In the genomic region with DNA sequence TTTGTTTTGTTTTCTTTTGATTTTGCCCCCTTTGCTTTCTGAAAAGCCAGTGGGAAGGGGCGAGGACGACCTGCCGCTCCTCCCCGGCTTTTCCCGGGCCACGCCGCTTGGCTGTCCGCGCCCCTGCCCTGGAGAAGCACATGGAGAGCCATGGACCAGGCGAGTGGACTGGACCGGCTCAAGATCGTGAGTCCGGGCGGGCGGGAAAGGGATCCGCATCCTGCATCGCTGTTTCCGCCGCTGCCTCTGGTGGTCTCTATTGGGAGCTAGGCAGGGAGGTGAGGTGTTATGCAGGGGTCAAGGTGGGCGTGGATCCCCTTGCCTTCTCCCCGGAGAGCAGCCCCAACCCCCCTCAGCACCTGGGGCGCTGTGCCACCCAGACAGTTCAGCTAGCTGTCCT, we compare ENCODE assay signal across 8 mouse cellular contexts. TPM values are rescaled to one million over a fixed set of nuclear protein-coding genes. Genes with fewer than 3 reads are reported as not detected.
DNase-seq lines count a peak whose midpoint lies in the region; ATAC-seq lines count a peak whose summit lies in the region.

No protein-coding gene starts in this region.

- no peaks in the 10 kb centered on the region for H3K36me3 ChIP-seq in embryonic facial prominence, embryonic 15.5 days
- no peaks in the 10 kb centered on the region for H3K36me3 ChIP-seq in hindbrain, embryonic 12.5 days
- H3K36me3 ChIP-seq in liver, embryonic 11.5 days (ENCODE audit: control insufficient read depth, insufficient read depth, low read length) = no peaks in the 10 kb centered on the region

- peak; percentile 66 for ATAC-seq in embryonic facial prominence, embryonic 15.5 days (ENCODE audit: insufficient number of reproducible peaks, low FRiP score, low TSS enrichment, low read depth)
- peak; percentile 71 for ATAC-seq in hindbrain, embryonic 12.5 days (ENCODE audit: low FRiP score)
- ATAC-seq in liver, embryonic 11.5 days (replicated peaks; ENCODE audit: low FRiP score) = peak; percentile 24; the same call in 1 of the 2 replicates
- 0 out of 2 replicates have a peak, but pooled peaks have one; percentile 27 for ATAC-seq in monocyte, adult 5-6 weeks (replicated peaks; ENCODE audit: insufficient number of reproducible peaks, low FRiP score, low TSS enrichment, poor library complexity, severe bottlenecking)

- peak; percentile 59 for DNase-seq in cerebellum, postnatal 14 days
- no peak for DNase-seq in cerebellum, adult 8-10 months
- peak; percentile 24 for DNase-seq in ES-CJ7 (ENCODE audit: low read depth, low spot score)
- peak; percentile 46 for DNase-seq in liver, embryonic 11.5 days (ENCODE audit: low spot score)
- DNase-seq in thymus, postnatal 25 days = peak; percentile 11

- WGBS in embryonic facial prominence, embryonic 15.5 days = under 1% methylated on average over 22 of the region's 22 CpGs
- WGBS in hindbrain, embryonic 12.5 days = 0% methylated on average over 22 of the region's 22 CpGs
- under 1% methylated on average over 22 of the region's 22 CpGs for WGBS in liver, embryonic 11.5 days

- H3K27ac ChIP-seq in embryonic facial prominence, embryonic 15.5 days (replicated peaks) = no peak overlapping the region
- H3K27ac ChIP-seq in hindbrain, embryonic 12.5 days = peak overlapping the region; percentile 60; the same call in 1 of the 2 replicates
- H3K27ac ChIP-seq in liver, embryonic 11.5 days (ENCODE audit: low read depth, low read length) = no peak overlapping the region

- peak overlapping the region; percentile 97 for H3K4me2 ChIP-seq in embryonic facial prominence, embryonic 15.5 days (replicated peaks)
- peak overlapping the region; percentile 80 for H3K4me2 ChIP-seq in hindbrain, embryonic 12.5 days (replicated peaks)
- peak overlapping the region; percentile 90 for H3K4me2 ChIP-seq in liver, embryonic 11.5 days

- peaks cover 19% of the 10 kb centered on the region; the same call in 1 of the 2 replicates for H3K4me1 ChIP-seq in embryonic facial prominence, embryonic 15.5 days
- H3K4me1 ChIP-seq in hindbrain, embryonic 12.5 days = peaks cover 26% of the 10 kb centered on the region
- H3K4me1 ChIP-seq in liver, embryonic 11.5 days (replicated peaks; ENCODE audit: control insufficient read depth, insufficient read depth, low read length) = no peaks in the 10 kb centered on the region

- H3K4me3 ChIP-seq in embryonic facial prominence, embryonic 15.5 days (replicated peaks) = peak overlapping the region; percentile 63
- peak overlapping the region; percentile 55 for H3K4me3 ChIP-seq in hindbrain, embryonic 12.5 days
- H3K4me3 ChIP-seq in liver, embryonic 11.5 days (ENCODE audit: low read depth, low read length) = peak overlapping the region; percentile 50

- no peaks in the 10 kb centered on the region for H3K9me3 ChIP-seq in embryonic facial prominence, embryonic 15.5 days (replicated peaks)
- no peaks in the 10 kb centered on the region for H3K9me3 ChIP-seq in hindbrain, embryonic 12.5 days (replicated peaks)
- H3K9me3 ChIP-seq in liver, embryonic 11.5 days (ENCODE audit: control insufficient read depth, low read length) = no peaks in the 10 kb centered on the region

- 0 out of 2 replicates have a peak, but pooled peaks cover 7% of the 10 kb centered on the region for H3K27me3 ChIP-seq in embryonic facial prominence, embryonic 15.5 days
- peaks cover 28% of the 10 kb centered on the region for H3K27me3 ChIP-seq in hindbrain, embryonic 12.5 days
- peaks cover 22% of the 10 kb centered on the region for H3K27me3 ChIP-seq in liver, embryonic 11.5 days (replicated peaks; ENCODE audit: control insufficient read depth, insufficient read depth, low read length)

- peak overlapping the region; percentile 35 for H3K9ac ChIP-seq in embryonic facial prominence, embryonic 15.5 days
- H3K9ac ChIP-seq in hindbrain, embryonic 12.5 days = peak overlapping the region; percentile 67
- H3K9ac ChIP-seq in liver, embryonic 11.5 days (ENCODE audit: low read depth, low read length) = peak overlapping the region; percentile 60; the same call in 1 of the 2 replicates

RNA-seq across cellular contexts. Expression of gene Cacnb2, which starts 1.9 kb away (rescaled TPM):
- polyA plus RNA-seq in embryonic facial prominence, embryonic 15.5 days (2015; fragmentation: Nextera tagmentation; extraction: Ambion mirVana) = 1.4 and 1.6 TPM in 2 replicates
- polyA plus RNA-seq in hindbrain, embryonic 12.5 days (2016; fragmentation: Nextera tagmentation; extraction: Ambion mirVana) = 3.6 TPM in 2 replicates
- polyA plus RNA-seq in liver, embryonic 11.5 days (2014; fragmentation: Nextera tagmentation; extraction: Ambion mirVana) = 0.44 and 0.95 TPM in 2 replicates
- total RNA-seq in monocyte, adult 5-6 weeks (2017) = 0.29 to 0.67 TPM in 2 of 3 replicates, not detected in the other
